Mouse (Mus musculus): Measurements from ENCODE around the gene Gtf2a1l. TPM values are rescaled to one million over a fixed set of nuclear protein-coding genes. Genes with fewer than 3 reads are reported as not detected.

Gtf2a1l gene
- total and polyA plus RNA-seq, 3 experiments: 0.08 TPM; not detected in 2

DNA sequence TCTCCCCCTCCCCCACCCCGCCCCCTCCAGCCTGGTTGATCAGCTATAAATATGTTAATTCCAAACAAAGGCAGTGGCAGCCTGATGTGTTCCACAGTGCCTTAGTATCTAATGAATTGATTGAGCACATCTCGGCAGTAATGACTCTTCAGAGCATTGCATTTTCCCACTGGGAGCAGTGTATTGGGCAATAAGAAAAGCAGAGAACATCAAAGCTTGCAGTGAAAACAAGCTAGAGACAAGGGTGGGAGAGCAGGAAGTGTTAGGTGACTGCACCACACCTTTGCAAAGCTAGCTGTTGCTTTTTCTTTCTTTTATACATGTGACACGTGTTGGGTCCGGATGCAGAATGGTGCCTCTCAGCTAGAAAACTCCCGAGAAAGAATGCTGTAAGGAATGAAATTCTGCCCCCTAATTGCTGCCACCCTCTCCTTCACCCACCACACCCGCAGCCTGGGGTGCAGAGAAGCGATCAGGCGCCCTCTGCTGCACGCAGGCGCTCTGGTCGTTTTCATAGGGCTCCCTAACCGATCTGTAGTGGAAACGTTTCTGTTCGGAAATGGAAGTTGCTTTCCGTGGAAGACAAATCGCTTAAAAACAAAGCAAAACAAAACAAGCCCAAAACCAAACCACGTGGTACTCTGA lies 84.5 kb downstream of the Gtf2a1l start (continued):
- TF ChIP-seq ZC3H11A (IDR thresholded peaks at IDR 0.05; ENCODE audit: low read depth, low read length): peak; percentile 32; the same call in 1 of the 2 replicates
- no peak for TF ChIP-seq E2F4 (IDR thresholded peaks at IDR 0.05; ENCODE audit: insufficient replicate concordance, low read depth, low read length)
- no peak for TF ChIP-seq MXI1 (IDR thresholded peaks at IDR 0.05; ENCODE audit: low read depth, low read length)
- TF ChIP-seq USF1 (IDR thresholded peaks at IDR 0.05; ENCODE audit: low read depth, low read length): no peak
- no peak for TF ChIP-seq PAX5 (IDR thresholded peaks at IDR 0.05; ENCODE audit: low read length)
- TF ChIP-seq JUN (IDR thresholded peaks at IDR 0.05; ENCODE audit: insufficient read depth, low read depth, low read length): no peak
- no peak for TF ChIP-seq SIN3A (IDR thresholded peaks at IDR 0.05; ENCODE audit: low read length)

DNA sequence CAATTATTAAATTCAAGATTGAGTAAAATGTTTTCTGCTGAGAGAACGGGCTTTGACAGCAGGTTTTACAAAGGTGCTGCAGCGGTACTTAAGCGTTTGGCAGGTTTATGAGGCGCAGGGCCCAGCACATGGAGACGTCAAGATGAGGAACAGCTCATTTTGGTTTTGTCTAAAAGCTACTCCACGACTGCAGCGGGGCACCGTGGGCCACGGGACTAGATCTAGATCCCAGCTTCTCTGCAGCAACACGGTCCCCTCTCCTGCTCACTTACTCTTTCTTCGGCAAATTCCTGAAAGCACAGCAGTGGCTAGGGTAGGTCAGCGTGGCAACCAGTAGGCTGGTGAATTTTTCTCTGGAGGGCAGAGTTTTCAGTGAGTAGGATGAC lies 85.0 kb downstream of the Gtf2a1l start:
- DNase-seq (ENCODE audit: extremely low read depth): no peak
- peak overlapping the region; percentile 47; the same call in 1 of the 2 replicates for H3K4me2 ChIP-seq (ENCODE audit: insufficient read depth, low read depth, poor library complexity, severe bottlenecking)
- H3K79me2 ChIP-seq (replicated peaks; ENCODE audit: control insufficient read depth, extremely low read depth, insufficient read depth, poor library complexity, severe bottlenecking): no peaks in the 10 kb centered on the region
- H3K9ac ChIP-seq (ENCODE audit: insufficient read depth, low read depth): no peak overlapping the region
- TF ChIP-seq SIN3A (IDR thresholded peaks at IDR 0.05; ENCODE audit: low read length) (no peak), IRF4 (IDR thresholded peaks at IDR 0.05; ENCODE audit: low read depth, low read length) (no peak), ZC3H11A (IDR thresholded peaks at IDR 0.05; ENCODE audit: low read depth, low read length) (no peak), RAD21 (IDR thresholded peaks at IDR 0.05; ENCODE audit: low read depth, low read length) (no peak), USF1 (IDR thresholded peaks at IDR 0.05; ENCODE audit: low read depth, low read length) (no peak), MXI1 (IDR thresholded peaks at IDR 0.05; ENCODE audit: low read depth, low read length) (no peak)
- no peaks in the 10 kb centered on the region for H3K36me3 ChIP-seq (replicated peaks in 1 of 2; ENCODE audit: control insufficient read depth in 1 of 2, insufficient read depth in 1 of 2, low read length in 1 of 2)
- H3K9me3 ChIP-seq (replicated peaks; ENCODE audit: low read length): no peaks in the 10 kb centered on the region
- H3K4me1 ChIP-seq (ENCODE audit: control insufficient read depth in 1 of 2, insufficient read depth in 2 of 2): peaks cover 3 to 6% of the 10 kb centered on the region in 2 experiments; a peak in 3 of 4 replicates
- dilution Hi-C loops (cut with MboI; ENCODE audit: extremely low pct_ligation_motif_present, extremely low pct_unique_long_range_greater_than_20kb, low sequenced_read_pairs) (no loop called here), in situ Hi-C loops (cut with MboI; ENCODE audit: low pct_ligation_motif_present, low pct_unique_long_range_greater_than_20kb, low sequenced_read_pairs) (loop anchor here (10.0 kb wide), 1 partner anchor 99 kb away; no protein-coding TSS in a partner anchor)
- no peak overlapping the region for H3K4me3 ChIP-seq (replicated peaks in 1 of 3; ENCODE audit: low read depth in 2 of 3, low read length in 2 of 3, poor library complexity in 1 of 3)
- no peaks in the 10 kb centered on the region for H3K27me3 ChIP-seq (replicated peaks)
- H3K27ac ChIP-seq (ENCODE audit: insufficient read depth, low read depth): no peak overlapping the region

DNA sequence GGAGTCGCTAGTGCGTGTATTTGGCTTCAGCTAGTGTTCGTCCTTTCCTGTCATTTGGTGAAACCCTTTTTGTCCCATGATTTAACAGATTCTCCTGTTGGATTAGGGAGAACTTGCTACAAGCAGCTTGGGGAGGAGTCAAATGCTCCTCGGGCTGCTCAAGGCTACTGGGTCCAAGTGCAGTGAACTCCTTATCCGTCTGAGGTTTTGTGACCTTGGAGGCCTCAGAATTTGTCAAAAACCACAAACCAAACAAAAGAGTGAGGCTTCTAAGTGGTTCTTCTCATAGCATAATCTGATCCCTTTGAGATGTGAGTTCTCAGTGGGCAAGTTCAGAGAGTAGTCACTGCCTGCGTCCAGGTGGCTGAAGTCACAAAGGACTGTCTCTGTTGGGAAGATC lies 87.3 kb downstream of the Gtf2a1l start:
- Histone ChIP-seq H3K79me2 (replicated peaks; ENCODE audit: control insufficient read depth, extremely low read depth, insufficient read depth, poor library complexity, severe bottlenecking) (no peaks in the 10 kb centered on the region), H3K9ac (ENCODE audit: insufficient read depth, low read depth) (no peak overlapping the region), H3K4me3 (replicated peaks in 1 of 3; ENCODE audit: low read depth in 2 of 3, low read length in 2 of 3, poor library complexity in 1 of 3) (no peak overlapping the region), H3K27me3 (replicated peaks) (no peaks in the 10 kb centered on the region), H3K9me3 (replicated peaks; ENCODE audit: low read length) (no peaks in the 10 kb centered on the region), H3K36me3 (replicated peaks in 1 of 2; ENCODE audit: control insufficient read depth in 1 of 2, insufficient read depth in 1 of 2, low read length in 1 of 2) (no peaks in the 10 kb centered on the region), H3K27ac (ENCODE audit: insufficient read depth, low read depth) (no peak overlapping the region), H3K4me1 (ENCODE audit: control insufficient read depth in 1 of 2, insufficient read depth in 2 of 2) (peaks cover 3% of the 10 kb centered on the region in 2 experiments; a peak in 3 of 4 replicates), H3K4me2 (ENCODE audit: insufficient read depth, low read depth, poor library complexity, severe bottlenecking) (no peak overlapping the region)
- dilution Hi-C loops (cut with MboI; ENCODE audit: extremely low pct_ligation_motif_present, extremely low pct_unique_long_range_greater_than_20kb, low sequenced_read_pairs): no loop called here
- no peak for DNase-seq (ENCODE audit: extremely low read depth)
- no peak for TF ChIP-seq RCOR1 (conservative IDR thresholded peaks at IDR 0.05; ENCODE audit: low read depth, low read length)
- TF ChIP-seq CHD1 (IDR thresholded peaks at IDR 0.05; ENCODE audit: low read depth, low read length): no peak
- TF ChIP-seq JUN (IDR thresholded peaks at IDR 0.05; ENCODE audit: insufficient read depth, low read depth, low read length): no peak
- no peak for TF ChIP-seq NRF1 (IDR thresholded peaks at IDR 0.05; ENCODE audit: low read depth, low read length)
- TF ChIP-seq PAX5 (IDR thresholded peaks at IDR 0.05; ENCODE audit: low read length): no peak
- no peak for TF ChIP-seq SIN3A (IDR thresholded peaks at IDR 0.05; ENCODE audit: low read length)
- no peak for TF ChIP-seq USF1 (IDR thresholded peaks at IDR 0.05; ENCODE audit: low read depth, low read length)
- TF ChIP-seq MYC (IDR thresholded peaks at IDR 0.05; ENCODE audit: low read depth, low read length): no peak
- no peak for TF ChIP-seq ZKSCAN1 (IDR thresholded peaks at IDR 0.05; ENCODE audit: borderline replicate concordance, low read depth, low read length)
- no peak for TF ChIP-seq MXI1 (IDR thresholded peaks at IDR 0.05; ENCODE audit: low read depth, low read length)
- no peak for TF ChIP-seq SMC3 (IDR thresholded peaks at IDR 0.05; ENCODE audit: low read depth, low read length)
- no peak for TF ChIP-seq CTCF (conservative IDR thresholded peaks at IDR 0.05 in 1 of 2, IDR thresholded peaks at IDR 0.05 in 1 of 2; ENCODE audit: low read depth in 2 of 2, low read length in 2 of 2)
- TF ChIP-seq MAX (IDR thresholded peaks at IDR 0.05; ENCODE audit: low read length): no peak
- no peak for TF ChIP-seq EP300 (IDR thresholded peaks at IDR 0.05; ENCODE audit: low read length)
- TF ChIP-seq E2F4 (IDR thresholded peaks at IDR 0.05; ENCODE audit: insufficient replicate concordance, low read depth, low read length): no peak
- in situ Hi-C loops (cut with MboI; ENCODE audit: low pct_ligation_motif_present, low pct_unique_long_range_greater_than_20kb, low sequenced_read_pairs): loop anchor here (10.0 kb wide), 1 partner anchor 101 kb away; no protein-coding TSS in a partner anchor
